Mouse (Mus musculus): ENCODE results near the gene Cacnb1.

The Cacnb1 gene

GRCm38 (mm10) chr11:98022555-98023371 is at the start of gene Cacnb1:
Gene Cacnb1, minus strand, starts transcription at chr11:98023034.
- ATAC-seq (ENCODE audit: low TSS enrichment): no peak

DNA sequence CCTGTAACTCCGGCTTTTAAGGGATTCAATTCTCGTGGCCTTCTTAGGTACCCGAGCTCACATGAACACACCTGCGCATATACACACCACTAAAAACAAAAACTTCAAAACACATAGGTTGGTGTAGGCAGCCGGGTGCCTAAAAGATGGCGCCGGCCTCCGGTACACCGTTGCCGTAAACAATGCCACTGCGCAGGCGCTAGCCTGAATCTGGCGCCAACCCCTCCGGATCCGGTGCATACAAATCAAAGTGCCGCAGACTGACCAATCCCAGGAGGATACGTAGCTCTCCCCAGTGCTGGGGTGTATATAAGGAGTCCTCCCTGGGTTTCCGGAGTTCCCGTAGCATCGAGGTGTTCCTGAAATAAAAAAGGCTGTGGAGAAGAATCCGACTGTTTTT is 44.4 kb upstream of the Cacnb1 start:
- ATAC-seq (ENCODE audit: low TSS enrichment): no peak

- no peak for ATAC-seq (ENCODE audit: low TSS enrichment)
Observed at GRCm38 (mm10) chr11:98066201-98066600, 43.4 kb upstream of the Cacnb1 start.

DNA sequence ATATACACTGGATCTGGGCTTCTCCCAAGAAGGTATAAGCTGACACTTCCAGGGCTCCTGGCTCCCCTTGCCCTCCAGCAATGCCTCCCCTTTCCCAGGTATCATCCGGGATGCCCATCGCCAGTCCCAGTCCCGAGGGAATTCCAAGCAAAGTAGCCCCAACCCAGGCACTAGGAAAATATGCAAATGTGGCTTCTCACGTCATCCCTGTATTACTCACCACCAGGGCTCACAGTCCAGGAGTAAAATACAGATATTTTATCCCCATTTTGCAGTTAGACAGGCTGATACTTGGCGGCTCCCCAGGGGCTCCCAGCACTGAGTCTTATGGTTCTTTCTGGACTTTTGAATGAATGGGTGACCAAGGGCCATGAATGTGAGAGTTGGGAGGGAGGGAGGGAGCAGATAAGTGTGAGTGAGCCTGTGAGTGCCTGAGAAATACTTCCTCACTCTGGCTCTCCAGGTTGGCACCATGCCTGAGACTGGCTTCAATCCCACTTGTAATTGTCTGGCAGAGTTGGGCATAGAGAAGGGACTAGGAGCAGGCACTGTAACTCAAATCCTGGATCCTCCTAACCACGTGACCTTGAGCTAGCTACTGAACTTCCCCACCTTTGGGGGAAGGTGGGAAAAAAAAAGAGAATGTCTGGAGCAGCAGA is 39.2 kb upstream of the Cacnb1 start:
- ATAC-seq (ENCODE audit: low TSS enrichment): peak; percentile 31; the same call in 1 of the 2 replicates

- ATAC-seq (ENCODE audit: low TSS enrichment): no peak
Observed at GRCm38 (mm10) chr11:98061441-98061840, 38.6 kb upstream of the Cacnb1 start.

GRCm38 (mm10) chr11:98060104-98060692 is 37.4 kb upstream of the Cacnb1 start:
- ATAC-seq (ENCODE audit: low TSS enrichment): peak; percentile 58

DNA sequence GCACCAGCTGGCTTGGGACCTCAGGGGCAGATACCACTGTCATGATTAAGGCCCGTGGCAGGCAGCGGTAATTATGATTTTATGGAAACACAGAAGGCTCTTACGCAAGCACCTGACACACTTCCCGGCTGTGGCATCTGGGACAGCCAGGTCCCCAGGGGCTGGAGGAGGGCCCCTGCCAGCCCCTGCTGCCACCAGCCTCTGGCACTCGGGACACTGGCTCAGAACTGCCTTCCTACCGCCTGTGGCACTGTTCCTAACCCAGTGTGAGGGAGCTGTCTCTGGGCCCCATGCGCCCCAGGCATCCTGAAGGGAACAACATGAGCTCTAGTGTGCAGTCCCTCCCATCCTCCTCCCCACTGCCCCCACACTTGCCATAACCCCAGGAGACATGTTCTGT is 36.8 kb upstream of the Cacnb1 start:
- peak; percentile 32; the same call in 1 of the 2 replicates for ATAC-seq (ENCODE audit: low TSS enrichment)

DNA sequence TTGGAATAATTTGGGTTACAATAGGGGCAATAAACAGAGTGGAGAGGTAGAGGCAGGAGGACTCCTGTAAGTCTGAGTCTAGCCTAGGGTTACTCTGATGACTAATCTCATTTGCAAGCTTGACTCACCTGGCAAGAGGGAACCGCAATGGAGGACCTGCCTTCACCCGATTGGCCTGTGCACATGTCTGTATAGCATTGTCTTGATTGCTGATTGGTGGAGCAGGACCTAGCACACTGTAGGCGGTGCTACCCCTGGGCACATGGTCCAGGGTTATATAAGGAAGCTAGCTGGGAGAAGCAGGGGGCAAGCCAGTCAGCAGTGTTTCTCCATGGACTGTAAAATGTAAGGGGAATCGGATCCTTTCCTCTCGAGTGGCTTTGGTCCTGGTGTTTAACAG is 35.2 kb upstream of the Cacnb1 start:
- peak; percentile 24 for ATAC-seq (ENCODE audit: low TSS enrichment)

- ATAC-seq (ENCODE audit: low TSS enrichment): peak; percentile 53; the same call in 1 of the 2 replicates
Observed at GRCm38 (mm10) chr11:98057466-98057865, 34.6 kb upstream of the Cacnb1 start.

DNA sequence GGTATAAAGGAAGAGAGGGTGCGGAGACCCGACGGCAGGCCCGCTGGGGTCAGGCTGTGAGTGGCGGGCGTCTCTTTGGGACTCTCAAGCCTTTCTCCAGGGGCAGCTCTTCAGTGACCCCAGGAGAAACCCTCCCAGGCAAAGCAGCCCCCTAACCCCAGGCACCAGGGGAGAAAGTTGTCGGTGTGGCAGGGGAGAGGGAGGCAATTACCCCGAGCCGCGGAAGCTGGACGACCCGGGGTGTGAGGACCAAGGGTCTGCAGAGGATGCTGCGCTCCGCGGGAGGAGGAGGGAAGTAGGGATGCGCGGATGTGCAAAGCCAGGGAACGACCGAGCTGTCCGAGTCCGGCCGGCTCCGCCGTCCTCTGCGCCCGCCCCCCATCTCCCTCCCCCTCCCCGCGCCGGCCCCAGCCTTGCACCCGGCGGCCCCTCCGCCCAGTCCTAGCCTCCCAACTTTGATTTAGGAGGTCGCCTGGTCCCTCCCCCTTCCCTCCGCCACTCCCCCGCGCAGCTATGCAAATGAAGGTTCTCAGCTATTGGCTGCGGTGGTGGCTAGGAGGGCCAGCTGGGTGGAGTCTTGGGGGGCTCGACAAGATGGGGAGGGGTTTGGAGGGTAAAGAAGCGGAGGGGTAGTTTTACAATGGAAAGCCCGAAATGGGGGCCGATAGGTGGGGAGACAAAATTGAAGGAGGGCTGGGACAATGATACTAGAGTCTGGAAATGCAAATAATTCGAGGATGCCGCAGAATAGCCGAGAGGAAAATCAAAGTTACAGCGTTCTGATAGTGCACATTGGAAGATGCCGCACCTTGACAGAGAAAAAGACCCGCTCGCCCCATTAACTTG is 30.4 kb upstream of the Cacnb1 start, which contains the start of gene Stac2:
Gene Stac2 (minus strand): TSS at position 474 of the 846 bp plus-strand sequence.
- ATAC-seq (ENCODE audit: low TSS enrichment): 0 out of 2 replicates have a peak, but pooled peaks have one; percentile 41

DNA sequence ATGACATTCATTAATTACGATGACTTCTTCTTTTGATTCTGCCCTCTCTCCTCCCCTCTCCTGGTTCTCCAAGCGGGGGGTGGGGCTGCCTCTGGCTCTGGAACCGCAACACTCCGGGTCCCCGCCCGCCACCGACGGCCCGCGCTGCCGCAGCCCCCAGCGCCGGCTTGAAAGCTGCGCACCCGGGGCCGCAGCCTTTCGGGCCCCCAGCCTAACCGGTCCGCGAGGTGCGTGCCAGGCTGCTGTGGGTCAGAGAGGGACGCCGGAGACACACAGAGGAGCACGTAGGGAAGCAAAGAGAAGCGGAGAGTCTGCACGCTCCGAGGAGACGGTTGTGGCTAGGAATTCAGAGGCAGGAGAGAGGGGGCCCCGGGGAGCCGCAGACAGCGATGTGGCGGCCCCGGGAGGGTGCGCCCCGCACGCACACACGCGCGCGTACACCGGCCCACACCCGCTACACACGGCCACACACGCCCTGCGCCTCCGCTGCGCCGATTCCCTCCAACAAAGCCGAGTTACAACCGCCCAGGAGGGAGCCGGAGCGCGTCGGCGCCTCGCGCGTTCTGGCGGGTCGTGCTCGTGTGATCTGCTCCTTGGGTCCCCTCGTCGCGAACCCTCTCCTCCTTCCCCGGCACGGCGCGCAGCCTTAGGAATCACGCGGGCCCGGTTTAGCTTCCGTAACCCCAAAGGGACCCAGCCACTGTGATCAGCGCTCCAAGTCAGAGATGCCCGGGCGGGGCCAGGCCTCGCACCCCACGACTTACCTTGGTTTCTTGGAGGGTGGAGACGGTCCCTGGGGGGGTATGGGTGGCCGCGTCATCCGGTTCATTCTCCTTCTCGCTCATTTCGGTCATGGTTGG is 29.5 kb upstream of the Cacnb1 start:
- ATAC-seq (ENCODE audit: low TSS enrichment): peak; percentile 11; the same call in 1 of the 2 replicates

DNA sequence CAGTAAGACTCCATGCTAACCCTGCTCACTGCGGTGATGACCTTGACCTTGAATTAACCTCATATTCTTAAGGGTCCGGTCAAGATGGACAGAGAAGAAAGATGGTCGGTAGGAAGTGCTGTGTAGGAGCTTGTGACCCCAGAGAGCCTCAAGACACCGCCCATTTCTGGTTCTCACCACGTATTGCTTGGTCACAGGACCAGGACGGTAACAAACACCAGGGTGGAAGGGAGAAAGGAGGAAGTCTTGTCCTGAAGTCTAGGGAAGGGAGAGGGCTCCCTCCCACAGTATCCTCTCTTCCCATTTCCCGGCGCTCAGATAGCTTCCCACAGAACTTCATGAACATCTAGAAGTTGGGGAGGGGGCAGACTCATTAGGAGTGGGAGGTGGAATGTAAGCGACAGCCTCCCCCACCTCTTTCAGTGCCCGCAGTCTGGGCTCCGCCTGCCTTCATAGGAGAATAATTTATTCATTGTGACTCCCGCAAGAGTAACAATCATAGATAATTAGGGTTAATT is 28.8 kb upstream of the Cacnb1 start:
- no peak for ATAC-seq (ENCODE audit: low TSS enrichment)

- no peak for ATAC-seq (ENCODE audit: low TSS enrichment)
Observed at GRCm38 (mm10) chr11:98050940-98051339, 28.1 kb upstream of the Cacnb1 start.

GRCm38 (mm10) chr11:98050520-98050815 is 27.6 kb upstream of the Cacnb1 start:
- no peak for ATAC-seq (ENCODE audit: low TSS enrichment)

GRCm38 (mm10) chr11:98049672-98050519 is 27.1 kb upstream of the Cacnb1 start:
- peak; percentile 32; the same call in 1 of the 2 replicates for ATAC-seq (ENCODE audit: low TSS enrichment)

DNA sequence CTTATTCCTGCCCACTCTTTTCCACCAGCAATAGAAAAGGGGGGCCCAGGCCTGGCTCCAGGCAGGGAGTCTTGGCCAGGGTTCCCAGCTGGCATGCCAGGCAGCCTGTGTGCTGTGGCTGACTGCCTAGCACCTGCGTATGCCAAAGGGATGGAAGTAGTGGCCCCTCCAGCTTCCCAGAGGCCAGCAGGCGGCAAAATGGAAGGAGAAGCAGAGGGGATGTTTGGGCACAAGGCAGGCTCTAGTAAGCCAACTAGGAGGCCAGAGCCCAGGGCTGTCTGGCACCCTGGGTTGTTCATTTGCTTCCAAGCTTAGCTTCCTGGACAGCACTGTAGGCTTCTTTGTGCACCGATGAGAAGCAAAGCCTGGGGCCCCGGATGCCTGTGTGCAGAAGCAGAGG is 24.9 kb upstream of the Cacnb1 start:
- no peak for ATAC-seq (ENCODE audit: low TSS enrichment)

DNA sequence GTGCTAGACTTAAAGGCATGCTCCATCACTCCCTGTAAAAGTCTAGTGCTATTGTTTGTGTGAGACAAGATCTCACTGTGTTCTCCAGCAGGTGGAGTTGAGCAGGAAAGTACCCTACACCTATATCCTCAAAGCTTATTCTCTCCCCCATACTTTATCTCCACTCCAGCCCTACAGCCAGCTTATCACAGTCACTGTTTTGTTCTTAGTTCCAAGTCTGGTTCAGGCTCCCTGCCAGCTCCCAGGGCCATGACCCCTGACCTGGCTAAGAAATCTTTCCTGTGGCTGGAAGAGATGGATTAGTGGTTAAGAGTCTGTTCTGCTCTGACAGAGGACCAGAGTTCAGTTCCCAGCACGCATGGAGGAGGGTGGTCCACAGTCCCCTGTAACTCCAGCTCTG is 23.6 kb upstream of the Cacnb1 start:
- ATAC-seq (ENCODE audit: low TSS enrichment): no peak

DNA sequence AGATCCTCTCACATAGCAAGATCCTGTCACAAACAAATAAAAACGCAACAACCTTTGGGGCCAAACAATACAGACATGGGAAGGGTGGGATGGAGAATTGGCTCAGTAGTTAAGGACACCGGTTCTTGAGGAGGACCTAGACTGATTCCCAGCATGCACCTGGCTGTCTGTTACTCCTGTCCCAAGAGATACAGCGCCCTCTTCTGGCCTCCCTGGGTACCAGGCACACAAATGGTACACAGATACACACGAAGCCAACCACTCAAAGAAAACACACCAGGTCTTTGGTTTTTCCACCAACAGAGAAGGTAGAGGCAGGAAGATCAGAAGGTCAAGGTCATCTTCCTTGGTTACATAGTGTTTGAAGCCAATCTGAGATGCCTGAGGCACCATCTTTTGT is 22.8 kb upstream of the Cacnb1 start:
- no peak for ATAC-seq (ENCODE audit: low TSS enrichment)

GRCm38 (mm10) chr11:98044074-98044473 is 21.2 kb upstream of the Cacnb1 start:
- ATAC-seq (ENCODE audit: low TSS enrichment): no peak

DNA sequence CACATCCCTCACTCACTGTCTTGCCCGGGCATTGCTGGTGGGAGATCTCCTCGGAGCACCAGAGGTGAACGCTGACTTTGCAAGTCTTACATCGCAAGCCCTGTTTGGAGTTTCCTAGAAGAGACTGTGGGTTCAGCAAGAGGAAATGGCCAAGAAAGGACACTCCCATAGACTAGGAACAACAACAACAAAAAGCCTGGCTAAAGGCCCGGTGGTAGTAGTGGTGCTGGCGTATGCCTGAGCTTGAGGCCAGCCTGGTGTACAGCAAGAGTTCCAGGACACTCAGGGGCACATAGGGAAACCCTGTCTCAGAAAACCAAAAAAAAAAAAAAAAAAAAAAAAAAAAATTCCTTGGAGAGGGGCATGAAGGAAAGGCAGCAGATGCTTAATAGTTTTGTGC is 19.9 kb upstream of the Cacnb1 start:
- no peak for ATAC-seq (ENCODE audit: low TSS enrichment)

All from frontal cortex, adult (tissue).